Mouse (Mus musculus) spleen, adult 12 weeks (tissue): ENCODE results near the gene Lrrc61.

Source experiments
- DNase-seq: peaks from one replicate; pipeline ENCODE4 v3.0.0; 2022; ENCODE audit warnings: low spot score

Lrrc61 gene

DNA sequence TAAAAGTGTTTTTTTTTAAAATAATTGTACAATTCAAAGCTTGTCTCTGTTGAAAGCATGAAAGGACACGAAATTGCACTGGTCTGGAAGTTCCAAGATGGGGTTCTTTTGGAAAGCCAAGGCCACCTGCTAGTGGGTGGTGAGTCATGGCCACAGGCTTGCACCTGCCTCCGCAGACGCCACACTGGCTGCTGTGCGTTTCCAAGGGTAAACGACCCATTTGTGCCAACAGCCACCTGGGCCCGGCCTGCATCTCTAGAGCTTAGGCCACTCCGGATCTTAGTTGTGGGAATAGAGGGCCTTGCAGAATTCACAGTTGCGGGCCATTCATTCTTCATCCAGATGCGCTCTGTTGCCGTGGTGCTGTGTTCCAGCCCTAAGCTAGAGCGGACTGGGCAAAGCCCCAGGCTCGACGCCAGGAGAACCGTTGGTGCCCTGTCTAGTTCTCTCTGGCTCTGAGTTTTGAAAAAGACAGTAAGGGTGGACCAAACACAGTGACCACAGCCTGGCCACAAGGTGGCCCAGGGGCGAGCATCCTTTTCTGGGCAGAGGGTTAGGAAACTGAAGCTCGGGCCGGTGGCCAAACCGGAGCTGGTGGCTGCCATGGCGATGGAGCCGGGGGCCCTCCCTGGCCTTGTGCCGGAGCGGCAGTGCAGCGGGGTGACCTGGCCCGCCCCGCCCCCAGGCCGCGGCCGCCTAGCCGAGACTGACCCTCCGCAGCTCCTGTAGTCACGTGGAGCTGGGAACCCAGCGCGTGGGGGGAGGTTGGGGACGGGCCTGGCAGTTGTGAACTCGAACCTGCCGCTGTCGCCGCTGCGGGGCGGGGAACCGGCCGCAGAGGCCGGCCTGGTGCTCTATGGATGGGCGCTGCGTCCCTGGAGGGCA lies 38.8 kb downstream of the Lrrc61 start, which contains the start of the genes Repin1 and Gm44965:
Repin1 (plus strand) TSS at position 726 of the 885 bp plus-strand sequence.
Gm44965 (plus strand) TSS at position 784 of the 885 bp plus-strand sequence.
- DNase-seq, result peak; percentile 47

DNA sequence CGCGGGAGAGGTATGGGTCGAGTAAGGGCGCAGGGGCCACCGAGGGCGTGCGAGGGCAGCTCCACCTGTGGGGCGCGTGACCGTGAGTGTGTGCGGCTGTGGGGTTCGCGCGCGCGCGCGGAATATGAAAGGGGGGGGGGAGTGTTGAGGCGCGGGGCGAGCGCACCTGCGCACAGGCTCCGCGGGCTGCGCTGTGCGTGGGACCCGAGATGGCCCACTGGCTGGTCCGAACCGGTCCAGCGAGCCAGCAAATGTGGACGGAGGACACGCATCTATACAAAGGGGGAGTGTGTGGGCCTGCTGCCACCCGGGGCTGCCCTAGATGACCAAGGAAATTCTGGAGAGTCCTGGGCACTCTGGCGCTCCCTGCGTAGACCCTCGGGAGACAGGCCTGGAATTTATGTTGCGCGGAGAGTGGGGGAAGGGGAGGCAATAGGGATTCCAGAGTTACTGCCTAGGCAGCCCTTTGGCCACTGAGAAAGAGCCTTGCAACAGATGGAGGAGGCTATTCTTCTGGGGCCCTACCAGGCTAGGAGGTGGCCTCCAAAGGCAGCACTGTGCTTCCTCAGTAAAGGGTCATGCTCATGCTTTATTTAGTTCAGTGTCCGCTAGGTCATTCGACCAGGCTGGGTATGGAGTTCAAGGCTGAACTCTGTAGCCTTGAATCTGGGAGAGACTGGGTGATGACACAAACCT lies 39.6 kb downstream of the Lrrc61 start:
- DNase-seq, result no peak

GRCm38 (mm10) chr6:48595278-48595677 lies 40.7 kb downstream of the Lrrc61 start:
- no peak for DNase-seq

- no peak for DNase-seq
Measured at GRCm38 (mm10) chr6:48596545-48597232, 42.1 kb downstream of the Lrrc61 start.

- no peak for DNase-seq
Measured at GRCm38 (mm10) chr6:48597233-48597625, 42.6 kb downstream of the Lrrc61 start.

- no peak for DNase-seq
Measured at GRCm38 (mm10) chr6:48600594-48600993, 46.0 kb downstream of the Lrrc61 start.

- DNase-seq, result peak; percentile 84
Measured at GRCm38 (mm10) chr6:48601271-48602079, 46.9 kb downstream of the Lrrc61 start, which contains the start of gene Zfp775. TSS of gene Zfp775 (plus strand) at chr6:48602063.

DNA sequence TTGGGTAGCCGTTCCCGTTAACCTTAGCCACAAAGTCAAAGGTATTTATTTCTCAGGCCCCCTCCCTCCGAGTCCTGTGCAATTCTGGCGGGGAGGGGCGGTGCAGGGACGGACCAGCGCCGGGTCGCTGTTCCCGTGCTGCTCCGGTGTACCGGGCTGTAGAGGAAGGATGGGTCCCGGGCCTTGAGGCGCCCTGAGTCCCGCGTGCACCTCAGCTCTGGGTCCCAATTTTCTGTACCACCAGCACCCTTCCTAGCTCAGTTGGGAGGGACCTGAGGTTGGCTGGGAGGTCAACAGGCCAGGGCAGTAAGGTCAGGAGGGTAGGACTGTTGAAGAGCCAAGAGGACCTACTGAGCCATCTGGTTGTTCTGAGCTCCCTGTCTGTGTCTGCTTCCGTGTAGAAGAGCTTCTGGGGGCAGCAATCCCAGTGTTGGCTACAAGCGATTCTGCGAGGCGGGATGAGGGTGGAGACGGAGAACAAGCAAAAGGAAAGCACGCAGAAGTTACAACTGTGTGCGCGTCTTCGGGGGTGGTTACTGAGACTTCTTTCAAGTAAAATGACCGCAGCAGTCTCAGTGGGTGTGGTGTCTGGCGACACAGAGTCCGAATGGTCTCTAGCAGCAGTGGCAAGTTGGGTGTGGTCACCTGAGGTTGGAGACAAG lies 47.6 kb downstream of the Lrrc61 start:
- no peak for DNase-seq

DNA sequence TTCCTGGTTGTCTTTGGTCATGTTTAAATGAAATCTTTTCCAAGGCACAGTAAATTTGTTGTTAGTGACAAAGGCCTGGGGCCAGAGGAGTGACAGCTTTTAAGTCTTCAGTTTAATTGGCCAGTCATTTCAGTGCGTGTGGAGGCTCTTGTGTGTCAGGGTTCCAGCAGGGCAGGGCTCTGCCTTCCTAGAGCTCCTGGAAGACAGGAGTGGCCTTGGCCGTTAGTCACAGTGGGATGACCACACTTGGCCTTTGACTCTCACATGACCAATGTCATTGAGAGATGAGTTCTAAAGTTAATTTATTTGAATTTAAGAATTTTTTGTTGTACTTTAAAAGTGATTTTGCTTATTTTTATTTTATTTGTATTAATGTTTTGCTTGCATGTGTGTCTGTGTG lies 53.5 kb downstream of the Lrrc61 start:
- DNase-seq, result no peak

DNA sequence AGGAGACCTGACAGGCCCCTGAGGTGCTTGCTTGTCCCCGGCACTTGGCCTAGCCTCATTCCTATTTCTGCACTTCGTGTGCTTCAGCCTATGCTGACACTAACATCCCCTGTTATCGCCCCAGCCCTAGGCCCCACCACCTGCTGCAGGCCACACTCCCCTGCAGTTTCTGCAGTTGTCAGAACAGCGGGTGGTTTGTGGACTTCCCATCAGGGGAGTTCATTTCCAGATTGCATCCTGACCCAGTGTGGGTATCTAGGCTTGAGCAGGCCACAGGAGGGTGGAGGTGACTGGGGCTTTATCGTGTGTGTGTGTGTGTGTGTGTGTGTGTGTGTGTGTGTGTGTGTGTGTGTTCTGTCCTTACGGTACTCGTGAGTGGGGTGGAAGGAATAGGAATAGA lies 54.9 kb downstream of the Lrrc61 start:
- DNase-seq, result no peak

- no peak for DNase-seq
Measured at GRCm38 (mm10) chr6:48610657-48611056, 56.1 kb downstream of the Lrrc61 start.

- no peak for DNase-seq
Measured at GRCm38 (mm10) chr6:48613464-48613863, 58.9 kb downstream of the Lrrc61 start.

DNA sequence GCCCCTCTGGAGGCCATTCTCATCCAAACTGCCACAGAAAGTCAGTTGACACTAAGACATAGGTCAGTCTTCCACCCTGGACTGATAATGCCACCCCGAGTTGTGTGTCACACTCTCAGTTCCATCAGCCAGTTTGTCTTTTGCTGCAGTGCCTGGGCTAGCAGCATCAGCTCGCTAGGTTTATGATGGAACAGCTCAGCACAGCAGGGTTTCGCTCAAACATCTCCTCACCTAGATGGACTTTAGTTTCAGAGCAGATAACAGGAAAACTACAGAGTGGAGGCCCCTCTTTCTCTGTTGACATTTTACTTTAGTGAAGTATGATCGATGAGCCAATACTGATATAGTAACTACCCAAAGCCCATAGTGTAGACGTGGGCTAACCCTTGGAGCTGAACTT lies 60.2 kb downstream of the Lrrc61 start:
- no peak for DNase-seq

DNA sequence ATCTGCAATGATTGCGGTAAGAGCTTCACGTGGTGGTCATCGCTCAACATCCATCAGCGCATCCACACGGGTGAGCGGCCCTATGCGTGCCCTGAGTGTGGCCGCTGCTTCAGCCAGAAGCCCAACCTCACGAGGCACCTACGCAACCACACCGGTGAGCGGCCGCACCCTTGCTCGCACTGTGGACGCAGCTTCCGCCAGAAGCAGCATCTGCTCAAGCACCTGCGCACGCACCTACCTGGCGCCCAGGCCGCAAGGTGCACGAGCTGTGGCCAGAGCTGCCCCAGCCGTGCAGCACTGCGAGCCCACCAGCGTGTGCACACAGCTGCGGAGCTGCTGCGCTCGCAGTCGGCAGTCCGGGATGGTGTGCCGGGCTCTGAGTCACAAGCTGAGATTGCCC lies 65.4 kb downstream of the Lrrc61 start:
- no peak for DNase-seq
